In genomic region chr12:53695324-53695723, GRCm38 (mm10) we compare ENCODE assay signal across 33 mouse cellular contexts.
"Had no signal": no experiment of that assay in that cellular context is flagged by ENCODE, and none has a peak within 500 bp of the region (broad histone marks: within the 10 kb centered on the region; RNA-seq: fewer than 3 reads in every experiment).

No protein-coding gene starts in this region.

- H3K9me3 ChIP-seq: heart, embryonic 13.5 days; heart, embryonic 15.5 days; hindbrain, embryonic 10.5 days; hindbrain, embryonic 12.5 days; hindbrain, embryonic 13.5 days; hindbrain, embryonic 15.5 days; intestine, embryonic 15.5 days; kidney, embryonic 15.5 days had no signal

- H3K4me2 ChIP-seq: heart, embryonic 13.5 days; heart, embryonic 15.5 days; hindbrain, embryonic 12.5 days; hindbrain, embryonic 13.5 days; hindbrain, embryonic 14.5 days; hindbrain, embryonic 15.5 days; intestine, embryonic 15.5 days; kidney, embryonic 15.5 days had no signal

- H3K9ac ChIP-seq: heart, embryonic 13.5 days; heart, embryonic 15.5 days; hindbrain, embryonic 12.5 days; hindbrain, embryonic 13.5 days; hindbrain, embryonic 14.5 days; hindbrain, embryonic 15.5 days; intestine, embryonic 15.5 days; kidney, embryonic 15.5 days had no signal

- H3K4me1 ChIP-seq: heart, embryonic 13.5 days; heart, embryonic 15.5 days; hindbrain, embryonic 10.5 days; hindbrain, embryonic 15.5 days; intestine, embryonic 15.5 days; kidney, embryonic 15.5 days had no signal

- H3K4me3 ChIP-seq: heart, embryonic 13.5 days; heart, embryonic 15.5 days; hindbrain, embryonic 10.5 days; hindbrain, embryonic 12.5 days; hindbrain, embryonic 13.5 days; hindbrain, embryonic 15.5 days; intestine, embryonic 15.5 days; kidney, embryonic 15.5 days; layer of hippocampus, adult 2 months; left cerebral cortex, adult 2 months had no signal

- H3K27ac ChIP-seq: heart, embryonic 13.5 days; heart, embryonic 15.5 days; hindbrain, embryonic 10.5 days; hindbrain, embryonic 12.5 days; hindbrain, embryonic 13.5 days; hindbrain, embryonic 14.5 days; hindbrain, embryonic 15.5 days; hindbrain, postnatal 0 days; intestine, embryonic 15.5 days; kidney, embryonic 15.5 days; kidney, postnatal 0 days; layer of hippocampus, adult 2 months; left cerebral cortex, adult 2 months had no signal

- H3K27me3 ChIP-seq: heart, embryonic 13.5 days; heart, embryonic 15.5 days; hindbrain, embryonic 12.5 days; hindbrain, embryonic 13.5 days; hindbrain, embryonic 15.5 days; intestine, embryonic 15.5 days; kidney, embryonic 15.5 days had no signal

- H3K36me3 ChIP-seq: heart, embryonic 13.5 days; heart, embryonic 15.5 days; hindbrain, embryonic 10.5 days; hindbrain, embryonic 12.5 days; hindbrain, embryonic 13.5 days; hindbrain, embryonic 15.5 days; intestine, embryonic 15.5 days; kidney, embryonic 15.5 days had no signal

- DNase-seq: heart, postnatal 10 days; heart, postnatal 14 days; heart, postnatal 36 days; heart, postnatal 4 days; kidney, adult 11 months; kidney, adult 18-20 months; kidney, adult 2 months; kidney, adult 8-10 months; kidney, adult 9 months; kidney, postnatal 10 days; kidney, postnatal 14 days; kidney, postnatal 25 days; kidney, postnatal 36 days; kidney, postnatal 4 days; layer of hippocampus, adult 9-11 months; layer of hippocampus, postnatal 36 days had no signal

- ATAC-seq: hindbrain, embryonic 16.5 days; hindbrain, postnatal 0 days; inflammation-experienced regulatory T-cells, adult 6 months; intestine, embryonic 15.5 days; intestine, embryonic 16.5 days; intestine, postnatal 0 days had no signal
